Mouse (Mus musculus) liver, adult 2 months (tissue): ENCODE measurements at regions not wholly inside any gene's neighbourhood (a gene's known extent, or its start where the extent isn't known, plus 50 kb on each side); places are given as distances from the start of the nearest gene placed in this dataset.

Source experiments
- CTCF ChIP-seq: fragments of 200-500 bp; IDR thresholded peaks from 2 replicates; pipeline ENCODE4 v1.5.1; 2011; ENCODE audit warnings: low read depth, low read length, control low read depth
- POLR2A ChIP-seq: fragments of 200-500 bp; IDR thresholded peaks from 2 replicates; pipeline ENCODE4 v1.6.1; 2011; ENCODE audit warnings: low read length, control low read depth; ENCODE audit not compliant: insufficient read depth; ENCODE audit errors: extremely low read depth

DNA sequence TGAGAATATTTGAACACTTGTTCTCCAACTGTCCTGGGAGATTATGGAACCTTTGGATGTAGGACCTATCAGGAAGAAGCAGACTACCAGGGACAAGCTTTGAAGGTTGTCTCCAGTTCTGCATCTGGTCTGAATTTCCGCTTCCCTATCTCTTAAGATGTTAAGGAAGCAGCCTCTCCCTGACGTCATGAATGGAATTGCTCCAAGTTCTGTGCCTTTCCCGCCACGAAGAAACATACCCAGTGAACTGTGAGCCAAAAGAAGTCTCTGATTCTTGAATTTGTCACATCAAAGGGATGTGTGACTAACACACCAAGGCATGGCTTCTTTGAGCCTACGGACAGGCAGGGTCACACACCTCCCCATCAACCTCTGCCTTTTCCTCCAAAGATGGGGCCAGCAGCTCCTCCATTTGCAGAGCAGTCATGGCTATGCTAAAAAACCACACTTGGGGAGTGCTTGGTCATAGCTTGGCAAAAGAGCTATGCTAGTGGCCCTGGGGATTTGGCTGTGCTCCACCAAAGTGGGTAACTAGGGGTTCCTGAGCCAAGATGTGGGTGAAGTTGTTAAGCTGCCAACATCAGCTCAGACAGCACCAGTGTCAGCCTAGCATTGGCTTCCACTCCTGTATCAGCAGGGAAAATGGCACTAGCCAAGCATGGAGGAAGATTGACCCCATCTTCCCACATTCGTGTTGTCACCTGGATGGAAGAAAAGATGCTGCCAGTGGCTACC lies 248.6 kb upstream of the Tshz3 start:
- TF ChIP-seq POLR2A, result no peak
- TF ChIP-seq CTCF, result no peak
